Mouse (Mus musculus): ENCODE results near the gene Gm21953. TPM values are rescaled to one million over a fixed set of nuclear protein-coding genes. Genes with fewer than 3 reads are reported as not detected.
"Not testable (repeated sequence)": the region's sequence is repeated elsewhere in the genome, so short reads cannot be mapped to it uniquely, and the experiment has no call there.

Gm21953 gene
- polyA plus RNA-seq (2015; fragmentation: Nextera tagmentation; extraction: Ambion mirVana), result not detected in 2 replicates

- no CpG with 5 or more reads among the region's 18 CpGs for WGBS
- H3K4me1 ChIP-seq (ENCODE audit: control insufficient read depth, insufficient read depth, low read length); H3K27ac ChIP-seq (ENCODE audit: low read length); H3K36me3 ChIP-seq (ENCODE audit: control insufficient read depth, insufficient read depth, low read length); H3K9me3 ChIP-seq (replicated peaks; ENCODE audit: control insufficient read depth, low read length, poor library complexity, severe bottlenecking); ATAC-seq; H3K4me3 ChIP-seq (ENCODE audit: low read depth, low read length); H3K27me3 ChIP-seq (ENCODE audit: control insufficient read depth, insufficient read depth, low read depth, low read length); H3K9ac ChIP-seq (ENCODE audit: low read depth, low read length); H3K4me2 ChIP-seq (ENCODE audit: low read length): not testable (repeated sequence)
Observed at GRCm38 (mm10) chr4:42293967-42294366, at the start of gene Gm21953. Gene Gm21953, plus strand, starts transcription at chr4:42294267.

- H3K4me3 ChIP-seq (ENCODE audit: low read depth, low read length); H3K27me3 ChIP-seq (ENCODE audit: control insufficient read depth, insufficient read depth, low read depth, low read length); H3K4me2 ChIP-seq (ENCODE audit: low read length); H3K27ac ChIP-seq (ENCODE audit: low read length); H3K9me3 ChIP-seq (replicated peaks; ENCODE audit: control insufficient read depth, low read length, poor library complexity, severe bottlenecking); H3K36me3 ChIP-seq (ENCODE audit: control insufficient read depth, insufficient read depth, low read length); H3K4me1 ChIP-seq (ENCODE audit: control insufficient read depth, insufficient read depth, low read length); ATAC-seq; H3K9ac ChIP-seq (ENCODE audit: low read depth, low read length): not testable (repeated sequence)
- no CpG with 5 or more reads among the region's 5 CpGs for WGBS
Observed at GRCm38 (mm10) chr4:42255467-42255866, 38.6 kb upstream of the Gm21953 start, which contains the start of gene Ccl21b. Gene Ccl21b, plus strand, starts transcription at chr4:42255767.

GRCm38 (mm10) chr4:42318034-42318433, 24.0 kb downstream of the Gm21953 start, which contains the start of gene Fam205a3:
Gene Fam205a3, plus strand, starts transcription at chr4:42318334.
- no CpG with 5 or more reads among the region's 1 CpGs for WGBS
- not testable (repeated sequence) for H3K27me3 ChIP-seq (ENCODE audit: control insufficient read depth, insufficient read depth, low read depth, low read length); H3K9ac ChIP-seq (ENCODE audit: low read depth, low read length); H3K36me3 ChIP-seq (ENCODE audit: control insufficient read depth, insufficient read depth, low read length); H3K27ac ChIP-seq (ENCODE audit: low read length); H3K4me2 ChIP-seq (ENCODE audit: low read length); H3K4me3 ChIP-seq (ENCODE audit: low read depth, low read length); H3K9me3 ChIP-seq (replicated peaks; ENCODE audit: control insufficient read depth, low read length, poor library complexity, severe bottlenecking); ATAC-seq; H3K4me1 ChIP-seq (ENCODE audit: control insufficient read depth, insufficient read depth, low read length)

Other genes starting within 250 kb of the Gm21953 start
- gene Gm3893, start 203.1 kb upstream of the Gm21953 start, polyA plus RNA-seq (2015; fragmentation: Nextera tagmentation; extraction: Ambion mirVana), result not detected in 2 replicates
- not detected in 2 replicates for gene Gm13304, start 179.4 kb upstream of the Gm21953 start, polyA plus RNA-seq (2015; fragmentation: Nextera tagmentation; extraction: Ambion mirVana)
- 3.9 and 4.0 TPM in 2 replicates for gene Gm13306, start 140.8 kb upstream of the Gm21953 start, polyA plus RNA-seq (2015; fragmentation: Nextera tagmentation; extraction: Ambion mirVana)
- gene Gm13305, start 125.7 kb upstream of the Gm21953 start, polyA plus RNA-seq (2015; fragmentation: Nextera tagmentation; extraction: Ambion mirVana), result 0.23 TPM in 1 of 2 replicates, not detected in the other
- gene Gm10600, start 53.6 kb upstream of the Gm21953 start, polyA plus RNA-seq (2015; fragmentation: Nextera tagmentation; extraction: Ambion mirVana), result not detected in 2 replicates
- gene Ccl21b, start 38.5 kb upstream of the Gm21953 start, polyA plus RNA-seq (2015; fragmentation: Nextera tagmentation; extraction: Ambion mirVana), result not detected in 2 replicates
- not detected in 2 replicates for gene Fam205a3, start 24.1 kb downstream of the Gm21953 start, polyA plus RNA-seq (2015; fragmentation: Nextera tagmentation; extraction: Ambion mirVana)
- gene Gm21586, start 145.1 kb downstream of the Gm21953 start, polyA plus RNA-seq (2015; fragmentation: Nextera tagmentation; extraction: Ambion mirVana), result not detected in 2 replicates
- 0.21 and 0.26 TPM in 2 replicates for gene Gm2163, start 172.5 kb downstream of the Gm21953 start, polyA plus RNA-seq (2015; fragmentation: Nextera tagmentation; extraction: Ambion mirVana)
- gene Fam205a2, start 233.9 kb downstream of the Gm21953 start, polyA plus RNA-seq (2015; fragmentation: Nextera tagmentation; extraction: Ambion mirVana), result not detected in 2 replicates

Data from midbrain, embryonic 16.5 days (tissue).